Mouse (Mus musculus): Measurements from ENCODE around the gene Sh3bgrl3.

- TF ChIP-seq ZNF384 (IDR thresholded peaks at IDR 0.05; ENCODE audit: low read depth, low read length) = no peak
- TF ChIP-seq HCFC1 (IDR thresholded peaks at IDR 0.05; ENCODE audit: borderline replicate concordance, insufficient read depth, low read length) = no peak
Observed at GRCm38 (mm10) chr4:134138857-134139256, 10.3 kb upstream of the Sh3bgrl3 start.
